Mouse (Mus musculus): ENCODE results near the gene Dlgap4.
A peak's percentile ranks its signal among the peaks of the same experiment; 100 is the strongest.

Gene Dlgap4

GRCm38 (mm10) chr2:156716683-156717082 lies 103.2 kb downstream of the Dlgap4 start:
- DNase-seq (ENCODE audit: low spot score in 2 of 2): no peak

GRCm38 (mm10) chr2:156717320-156718281 lies 104.1 kb downstream of the Dlgap4 start:
- peak; percentile 61 to 72 for DNase-seq (ENCODE audit: low spot score in 2 of 2)

DNA sequence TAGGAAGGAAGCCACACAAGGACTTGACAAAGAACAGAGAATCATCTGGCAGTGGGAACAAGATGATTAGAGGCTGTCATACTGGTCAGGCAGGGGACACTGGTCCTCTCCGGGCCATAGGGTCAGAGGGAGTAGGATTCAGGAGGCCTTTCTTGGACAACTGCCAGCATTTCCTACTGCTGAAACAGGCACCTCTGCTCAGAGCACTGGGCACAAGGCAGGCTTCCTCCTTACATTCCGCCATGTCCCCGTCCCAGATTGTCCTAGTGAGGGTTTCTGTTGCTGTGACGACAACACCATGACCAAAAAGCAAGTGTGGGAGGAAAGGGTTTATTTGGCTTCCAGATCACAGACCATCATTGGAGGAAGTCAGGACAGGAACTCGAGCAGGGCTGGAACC lies 105.3 kb downstream of the Dlgap4 start:
- DNase-seq (ENCODE audit: low spot score in 2 of 2): no peak

DNA sequence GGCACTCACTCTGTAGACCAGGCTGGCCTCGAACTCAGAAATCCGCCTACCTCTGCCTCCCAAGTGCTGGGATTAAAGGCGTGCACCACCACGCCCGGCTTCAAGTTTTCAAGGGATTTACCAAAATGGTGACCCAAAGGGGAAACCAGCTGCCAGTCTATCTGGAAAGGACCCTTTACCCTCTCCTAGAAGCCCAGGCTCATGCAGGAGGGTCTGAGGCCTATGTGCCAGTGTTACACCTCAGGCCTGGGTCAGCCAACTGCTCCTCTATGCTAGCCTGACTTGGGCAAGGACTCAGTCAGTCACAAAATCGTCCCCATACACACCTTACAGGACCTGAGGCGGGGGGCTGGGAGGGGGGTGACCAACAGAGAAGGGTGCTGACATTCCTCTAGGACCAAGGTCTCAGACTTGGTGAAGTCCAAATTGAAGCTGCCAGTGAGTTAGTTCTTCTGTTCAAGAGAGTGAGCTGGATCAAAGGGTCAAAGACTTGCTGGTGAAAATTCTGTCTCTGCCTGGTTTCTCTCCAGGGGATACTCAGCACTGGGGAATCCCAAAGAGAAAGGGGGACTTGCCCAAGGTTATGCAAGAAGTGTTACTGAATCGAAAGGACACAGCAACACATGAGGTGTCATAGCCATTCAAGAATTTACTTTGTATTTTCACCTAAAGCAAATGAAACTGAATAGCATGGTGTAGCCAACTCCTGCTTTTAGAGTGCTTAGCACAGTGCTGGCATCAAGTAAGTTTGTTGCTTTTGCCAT lies 106.2 kb downstream of the Dlgap4 start:
- no peak for DNase-seq (ENCODE audit: low spot score in 2 of 2)

GRCm38 (mm10) chr2:156720313-156720674 lies 106.8 kb downstream of the Dlgap4 start:
- peak in 1 of 2 experiments; percentile 53 for DNase-seq (ENCODE audit: low spot score in 2 of 2)

DNA sequence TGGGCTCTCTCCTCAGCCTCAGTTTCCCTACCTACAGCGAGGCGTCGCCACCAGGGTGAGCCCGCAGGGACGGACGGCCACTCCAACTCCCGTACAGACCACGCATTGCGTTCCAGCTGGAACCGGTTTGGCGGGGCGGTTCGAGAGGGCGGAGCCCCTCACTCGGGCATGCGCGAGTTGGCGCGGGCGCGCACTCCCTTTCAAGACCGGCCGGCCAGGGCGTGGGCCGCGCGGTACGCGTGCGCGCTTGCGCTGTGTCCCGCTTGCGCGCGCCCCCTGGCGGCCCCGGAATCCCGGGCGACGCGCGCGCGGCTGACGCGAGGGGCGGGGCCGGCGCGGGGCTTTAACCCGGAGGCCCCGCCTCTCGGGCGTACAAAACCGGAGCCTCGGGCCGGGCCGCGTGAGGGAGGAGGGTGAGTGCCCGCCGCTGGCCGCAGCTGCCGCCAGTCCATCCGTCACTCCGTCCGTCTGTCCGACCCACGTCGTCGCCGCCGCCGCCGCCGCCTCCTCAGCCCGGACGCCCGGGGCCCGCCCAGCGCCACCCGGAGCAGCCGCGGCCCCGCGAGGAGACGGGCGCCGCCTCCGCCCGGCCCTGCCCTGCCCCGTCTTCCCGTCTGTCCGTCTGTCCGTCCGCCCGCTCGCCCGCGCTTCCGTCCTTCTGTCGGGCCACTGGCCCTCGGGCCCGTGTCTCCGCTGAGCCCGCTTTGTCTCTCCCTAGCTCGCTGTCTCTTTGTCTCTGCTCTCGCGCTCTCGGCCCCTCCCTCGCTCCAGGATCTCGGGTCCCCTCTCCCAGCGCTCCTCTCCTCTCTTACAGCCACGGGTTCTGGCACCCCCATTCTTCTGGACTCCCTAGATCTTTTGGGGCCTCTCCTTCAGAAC lies 107.4 kb downstream of the Dlgap4 start:
- DNase-seq (ENCODE audit: low spot score in 2 of 2): peak; percentile 92 to 95

DNA sequence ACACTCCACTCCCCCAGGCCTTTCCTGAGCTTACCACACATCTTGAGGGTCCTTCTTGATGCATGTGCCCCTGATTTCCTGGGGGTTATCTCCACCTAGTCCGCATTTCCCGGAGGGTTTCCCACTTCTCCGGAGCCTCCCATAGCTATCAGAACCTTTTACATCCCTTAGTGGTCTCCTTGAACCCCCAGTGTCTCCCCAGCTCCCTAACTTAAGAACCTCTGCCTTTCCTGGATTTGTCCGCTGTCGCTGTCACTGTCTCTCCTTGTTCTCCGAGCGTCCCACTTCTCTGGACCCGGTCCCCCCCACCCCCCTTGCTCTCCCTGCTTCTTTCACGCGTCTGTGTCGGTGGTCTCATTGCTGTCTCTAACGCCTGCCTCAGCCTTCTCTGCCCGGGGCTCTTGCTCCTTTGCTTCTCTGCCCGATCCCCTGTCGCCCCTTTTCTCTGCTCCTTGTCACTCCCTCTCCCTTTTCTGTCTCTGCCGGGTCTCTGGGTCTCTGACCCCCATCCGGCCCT lies 108.1 kb downstream of the Dlgap4 start:
- DNase-seq (ENCODE audit: low spot score in 2 of 2): no peak

GRCm38 (mm10) chr2:156722071-156722575 lies 108.6 kb downstream of the Dlgap4 start:
- peak; percentile 60 to 75 for DNase-seq (ENCODE audit: low spot score in 2 of 2)

GRCm38 (mm10) chr2:156722752-156723151 lies 109.2 kb downstream of the Dlgap4 start:
- DNase-seq (ENCODE audit: low spot score in 2 of 2): no peak

DNA sequence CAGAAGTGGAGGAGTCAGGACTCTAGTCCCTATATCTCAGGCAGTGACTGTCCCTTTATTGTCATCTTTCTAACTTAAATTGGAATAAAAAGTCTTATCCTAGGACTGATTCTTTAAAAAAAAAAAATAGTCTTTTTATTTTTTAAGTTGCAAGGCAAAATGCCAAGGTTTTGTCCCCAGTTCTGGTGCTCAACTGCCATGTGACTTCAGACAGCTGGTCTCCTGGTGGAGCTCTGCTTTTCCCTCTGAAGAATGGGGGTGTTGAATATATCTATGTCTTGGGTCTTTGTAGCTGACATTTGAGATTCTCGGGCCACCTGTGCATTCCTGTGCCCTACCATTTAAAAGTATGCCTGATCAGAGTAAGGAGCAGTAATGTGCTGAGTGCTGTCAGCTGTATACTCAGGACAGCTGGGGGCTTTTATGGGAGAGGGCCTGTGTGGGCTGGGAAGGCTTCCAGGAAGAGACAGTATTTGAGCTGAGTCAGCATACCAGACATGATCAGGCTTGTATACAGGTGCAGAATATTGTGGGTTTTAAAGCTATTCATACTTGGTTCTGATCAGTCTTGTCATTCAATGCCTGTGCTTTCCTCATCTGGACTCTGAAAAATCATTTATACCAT lies 110.5 kb downstream of the Dlgap4 start:
- no peak for DNase-seq (ENCODE audit: low spot score in 2 of 2)

DNA sequence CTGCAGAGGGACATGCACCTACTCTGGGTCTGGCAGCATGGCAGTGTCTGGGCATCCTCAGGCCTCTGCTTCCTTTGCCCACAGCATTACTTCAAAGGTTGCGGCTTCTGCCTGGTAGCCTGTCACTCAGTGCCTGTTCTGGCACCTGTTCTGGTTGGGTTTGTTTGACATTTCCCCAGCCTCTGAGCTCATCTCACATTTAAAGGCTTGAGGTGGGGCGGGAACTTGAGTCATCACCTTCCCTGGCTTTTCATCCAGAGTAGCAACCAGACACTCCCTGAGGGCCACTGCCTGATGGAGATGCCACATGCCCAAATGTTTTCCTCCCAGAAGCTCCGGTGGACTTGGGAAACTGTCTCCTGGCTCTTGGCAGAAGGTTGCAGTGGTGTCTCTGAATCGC lies 111.4 kb downstream of the Dlgap4 start:
- no peak for DNase-seq (ENCODE audit: low spot score in 2 of 2)

DNA sequence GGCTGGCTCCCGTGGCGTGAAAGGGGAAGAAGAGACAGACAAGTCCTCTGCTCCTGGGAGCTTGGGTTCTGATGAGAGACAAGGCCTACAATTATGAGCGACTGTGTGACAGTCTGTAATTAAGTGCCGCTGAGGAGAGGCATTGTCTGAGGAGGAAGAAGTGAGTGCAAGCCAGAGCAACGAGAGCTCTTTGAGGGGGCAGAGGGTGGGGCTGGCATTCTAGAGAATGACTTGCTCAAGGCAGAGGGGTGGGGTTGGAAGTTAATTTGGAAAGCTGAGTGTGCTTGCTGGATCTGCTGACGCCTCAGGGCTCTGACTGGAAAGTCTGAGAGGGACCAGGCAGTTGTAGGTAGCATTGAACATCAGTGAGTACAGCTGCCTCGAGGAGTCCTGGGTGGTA lies 112.8 kb downstream of the Dlgap4 start:
- no peak for DNase-seq (ENCODE audit: low spot score in 2 of 2)

DNA sequence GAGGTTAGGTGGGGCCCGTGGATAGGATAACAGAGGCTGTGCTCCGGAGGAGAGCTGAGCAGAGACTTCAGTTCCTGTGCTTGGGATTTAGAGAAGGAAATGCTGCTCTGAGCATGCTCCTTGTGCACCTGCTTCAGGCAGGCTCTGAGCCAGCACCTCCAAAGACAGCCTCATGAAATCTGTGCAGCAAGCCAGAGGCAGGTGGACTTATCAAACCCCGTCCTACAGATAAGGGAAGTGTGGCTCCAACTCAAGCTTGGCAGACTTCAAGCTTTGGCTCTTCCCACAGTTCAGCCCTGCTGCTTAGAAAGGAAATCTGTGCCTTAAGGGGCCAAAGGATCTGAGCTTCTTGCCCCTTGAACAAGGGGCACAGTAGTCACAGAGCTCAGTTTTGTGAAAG lies 113.4 kb downstream of the Dlgap4 start:
- no peak for DNase-seq (ENCODE audit: low spot score in 2 of 2)

GRCm38 (mm10) chr2:156729537-156730469 lies 116.3 kb downstream of the Dlgap4 start:
- no peak for DNase-seq (ENCODE audit: low spot score in 2 of 2)

- DNase-seq (ENCODE audit: low spot score in 2 of 2): no peak
Observed at GRCm38 (mm10) chr2:156730501-156730921, 117.0 kb downstream of the Dlgap4 start.

- DNase-seq (ENCODE audit: low spot score in 2 of 2): no peak
Observed at GRCm38 (mm10) chr2:156731592-156731991, 118.1 kb downstream of the Dlgap4 start.

- DNase-seq (ENCODE audit: low spot score in 2 of 2): peak in 1 of 2 experiments; percentile 48
Observed at GRCm38 (mm10) chr2:156732109-156732508, 118.6 kb downstream of the Dlgap4 start.

DNA sequence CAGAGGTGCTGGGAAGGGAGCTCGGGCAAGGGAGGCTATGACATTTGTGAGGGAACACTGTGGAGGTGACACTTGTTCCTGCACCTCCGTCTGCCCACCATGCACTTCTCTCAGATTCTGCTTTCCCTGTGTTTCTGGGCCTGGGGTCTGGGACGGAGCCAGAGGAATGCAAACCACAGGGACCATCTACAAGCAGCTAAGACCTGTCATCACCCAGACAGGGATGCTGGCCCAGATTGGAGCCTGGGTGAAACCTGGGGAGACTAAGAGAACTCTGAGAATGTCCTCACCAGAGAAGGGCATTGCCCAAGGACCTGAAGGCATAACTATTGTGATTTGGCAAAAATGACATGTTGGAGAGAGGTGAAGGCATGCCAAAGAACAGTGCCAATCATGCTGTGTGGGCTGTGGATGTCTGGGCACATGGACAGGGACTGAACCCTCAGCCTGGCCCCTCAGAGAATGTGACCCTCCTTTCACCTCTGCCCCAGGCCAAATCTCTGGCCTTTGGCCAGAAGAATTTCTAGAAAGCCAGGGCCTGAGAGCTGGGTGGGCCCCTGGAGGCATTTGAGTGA lies 122.3 kb downstream of the Dlgap4 start:
- no peak for DNase-seq (ENCODE audit: low spot score in 2 of 2)

DNA sequence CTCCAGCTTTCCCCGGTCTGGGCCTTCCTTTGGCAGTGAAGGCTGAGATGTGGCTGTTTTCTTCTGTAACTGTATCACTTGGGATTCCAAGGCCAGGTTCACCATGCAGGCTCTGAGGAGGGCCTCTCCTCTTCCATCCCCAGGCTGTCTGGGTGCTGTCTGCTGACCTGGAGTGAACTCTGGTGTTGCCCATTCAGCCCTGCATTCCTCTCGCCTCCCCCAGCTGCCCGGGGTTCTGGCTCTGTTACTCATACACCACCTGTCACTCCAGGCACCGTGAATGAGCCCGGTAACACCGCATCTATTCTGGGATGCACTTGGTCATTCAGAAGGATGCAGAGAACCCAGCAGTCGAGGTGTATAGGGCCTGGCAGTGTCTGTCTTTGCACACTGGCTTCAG lies 123.3 kb downstream of the Dlgap4 start:
- no peak for DNase-seq (ENCODE audit: low spot score in 2 of 2)
